Mouse (Mus musculus) heart, adult 2 months (tissue): Measurements from ENCODE around the gene Spata45.

ENCODE experiments used
- CTCF ChIP-seq: fragments of 200-600 bp; IDR thresholded peaks from 2 replicates; pipeline ENCODE4 v1.8.1; 2022; ENCODE audit warnings: antibody characterized with exemption, mild to moderate bottlenecking, moderate library complexity
- POLR2A ChIP-seq: fragments of 200-500 bp; IDR thresholded peaks from 2 replicates; pipeline ENCODE4 v1.6.1; 2011; ENCODE audit warnings: mild to moderate bottlenecking, low read depth, low read length, control low read depth; ENCODE audit not compliant: insufficient read depth

GRCm38 (mm10) chr1:191062241-191062780 lies 25.9 kb downstream of the Spata45 start:
- TF ChIP-seq CTCF: no peak
- TF ChIP-seq POLR2A: no peak
